ENCODE assay signal across 20 mouse cellular contexts in genomic region chr8:124681077-124681791, GRCm38 (mm10). TPM values are rescaled to one million over a fixed set of nuclear protein-coding genes. Genes with fewer than 3 reads are reported as not detected.
DNase-seq lines count a peak whose midpoint lies in the region; ATAC-seq and TF ChIP-seq lines count a peak whose summit lies in the region.
"Had no signal": no experiment of that assay in that cellular context is flagged by ENCODE, and none has a peak within 500 bp of the region (broad histone marks: within the 10 kb centered on the region; RNA-seq: fewer than 3 reads in every experiment).

No protein-coding gene starts in this region.

- no peak for ATAC-seq in hindbrain, postnatal 0 days
- no peak for ATAC-seq in hindbrain, embryonic 13.5 days (ENCODE audit: low FRiP score)
- peak; percentile 48 for ATAC-seq in activated CD4-positive, CD25-positive, alpha-beta regulatory T cell, adult 4 months
- no peak for ATAC-seq in lung, embryonic 14.5 days (ENCODE audit: insufficient read depth)
- ATAC-seq in hindbrain, embryonic 14.5 days (ENCODE audit: low FRiP score), result no peak
- ATAC-seq: forebrain, embryonic 13.5 days; liver, embryonic 12.5 days had no signal

- DNase-seq in hindbrain, postnatal 0 days (ENCODE audit: low spot score), result no peak
- peak; percentile 27 for DNase-seq in lung, embryonic 14.5 days
- peak; percentile 82 for DNase-seq in lung, postnatal 25 days (ENCODE audit: low spot score)
- DNase-seq in gastrocnemius, adult 18-20 months (ENCODE audit: low spot score), result no peak
- DNase-seq in embryo, embryonic 9.5 days (ENCODE audit: extremely low spot score), result no peak
- no peak for DNase-seq in hindbrain, embryonic 14.5 days (ENCODE audit: low spot score)
- DNase-seq: adrenal gland, postnatal 14 days; cerebellum, adult 9-11 months; kidney, adult 18-20 months; layer of hippocampus, adult 9-11 months; right cerebral cortex, adult 18-20 months; thymus, postnatal 14 days had no signal

- H3K9ac ChIP-seq in hindbrain, postnatal 0 days (replicated peaks; ENCODE audit: low read length), result peak overlapping the region; percentile 31; the same call in 1 of the 2 replicates
- no peak overlapping the region for H3K9ac ChIP-seq in hindbrain, embryonic 13.5 days
- no peak overlapping the region for H3K9ac ChIP-seq in lung, embryonic 14.5 days
- no peak overlapping the region for H3K9ac ChIP-seq in hindbrain, embryonic 14.5 days
- H3K9ac ChIP-seq: embryonic facial prominence, embryonic 13.5 days; forebrain, embryonic 13.5 days; limb, embryonic 13.5 days; liver, embryonic 12.5 days; neural tube, embryonic 15.5 days had no signal

- H3K36me3 ChIP-seq in hindbrain, postnatal 0 days (ENCODE audit: insufficient read depth, low read length), result peaks cover 40% of the 10 kb centered on the region; the same call in 1 of the 2 replicates
- H3K36me3 ChIP-seq in hindbrain, embryonic 13.5 days, result peaks cover 90% of the 10 kb centered on the region
- H3K36me3 ChIP-seq in lung, embryonic 14.5 days (ENCODE audit: insufficient read depth), result peaks cover 62% of the 10 kb centered on the region
- peaks cover 86% of the 10 kb centered on the region for H3K36me3 ChIP-seq in hindbrain, embryonic 14.5 days (replicated peaks; ENCODE audit: control insufficient read depth, insufficient read depth)

- no peaks in the 10 kb centered on the region for H3K27me3 ChIP-seq in hindbrain, postnatal 0 days (ENCODE audit: insufficient read depth, low read length)
- H3K27me3 ChIP-seq in hindbrain, embryonic 13.5 days, result no peaks in the 10 kb centered on the region
- H3K27me3 ChIP-seq in lung, embryonic 14.5 days (ENCODE audit: insufficient read depth, low read length), result no peaks in the 10 kb centered on the region
- H3K27me3 ChIP-seq in hindbrain, embryonic 14.5 days (ENCODE audit: control insufficient read depth, insufficient read depth, low read length), result no peaks in the 10 kb centered on the region
- H3K27me3 ChIP-seq: embryonic facial prominence, embryonic 13.5 days; forebrain, embryonic 13.5 days; limb, embryonic 13.5 days; liver, embryonic 12.5 days; neural tube, embryonic 15.5 days had no signal

- H3K4me1 ChIP-seq in hindbrain, postnatal 0 days (ENCODE audit: insufficient read depth, low read length), result 0 out of 2 replicates have a peak, but pooled peaks cover 8% of the 10 kb centered on the region
- 0 out of 2 replicates have a peak, but pooled peaks cover 3% of the 10 kb centered on the region for H3K4me1 ChIP-seq in hindbrain, embryonic 13.5 days (replicated peaks)
- no peaks in the 10 kb centered on the region for H3K4me1 ChIP-seq in lung, embryonic 14.5 days (ENCODE audit: insufficient read depth)
- no peaks in the 10 kb centered on the region for H3K4me1 ChIP-seq in hindbrain, embryonic 14.5 days (replicated peaks; ENCODE audit: control insufficient read depth, insufficient read depth, low read length)
- H3K4me1 ChIP-seq: embryonic facial prominence, embryonic 13.5 days; liver, embryonic 12.5 days had no signal

- 76% methylated on average over 10 of the region's 10 CpGs for WGBS in hindbrain, postnatal 0 days
- WGBS in hindbrain, embryonic 13.5 days, result 82% methylated on average over 10 of the region's 10 CpGs
- WGBS in lung, embryonic 14.5 days, result 63% methylated on average over 10 of the region's 10 CpGs
- WGBS in hindbrain, embryonic 14.5 days, result 79% methylated on average over 10 of the region's 10 CpGs

- no peak for TF ChIP-seq CTCF in hindbrain, postnatal 0 days (IDR thresholded peaks at IDR 0.05; ENCODE audit: low read depth)
- TF ChIP-seq CTCF in lung, embryonic 14.5 days (IDR thresholded peaks at IDR 0.05; ENCODE audit: low read depth), result no peak

- no peaks in the 10 kb centered on the region for H3K9me3 ChIP-seq in hindbrain, postnatal 0 days (ENCODE audit: low read length)
- no peaks in the 10 kb centered on the region for H3K9me3 ChIP-seq in hindbrain, embryonic 13.5 days
- no peaks in the 10 kb centered on the region for H3K9me3 ChIP-seq in lung, embryonic 14.5 days (ENCODE audit: low read depth, low read length)
- no peaks in the 10 kb centered on the region for H3K9me3 ChIP-seq in hindbrain, embryonic 14.5 days (ENCODE audit: control insufficient read depth, low read length)
- H3K9me3 ChIP-seq: embryonic facial prominence, embryonic 13.5 days; forebrain, embryonic 13.5 days; limb, embryonic 13.5 days; liver, embryonic 12.5 days; neural tube, embryonic 15.5 days had no signal

- H3K4me3 ChIP-seq in hindbrain, postnatal 0 days (ENCODE audit: low read length), result no peak overlapping the region
- no peak overlapping the region for H3K4me3 ChIP-seq in hindbrain, embryonic 13.5 days
- H3K4me3 ChIP-seq in lung, embryonic 14.5 days (ENCODE audit: low read depth, low read length), result no peak overlapping the region
- H3K4me3 ChIP-seq in hindbrain, embryonic 14.5 days (replicated peaks; ENCODE audit: low read length), result no peak overlapping the region
- H3K4me3 ChIP-seq: embryonic facial prominence, embryonic 13.5 days; forebrain, embryonic 13.5 days; limb, embryonic 13.5 days; liver, embryonic 12.5 days; neural tube, embryonic 15.5 days had no signal

- no peak overlapping the region for H3K4me2 ChIP-seq in hindbrain, postnatal 0 days (ENCODE audit: low read depth, low read length)
- H3K4me2 ChIP-seq in hindbrain, embryonic 13.5 days, result no peak overlapping the region
- no peak overlapping the region for H3K4me2 ChIP-seq in lung, embryonic 14.5 days
- H3K4me2 ChIP-seq in hindbrain, embryonic 14.5 days (replicated peaks), result no peak overlapping the region
- H3K4me2 ChIP-seq: embryonic facial prominence, embryonic 13.5 days; forebrain, embryonic 13.5 days; limb, embryonic 13.5 days; liver, embryonic 12.5 days; neural tube, embryonic 15.5 days had no signal

- no peak overlapping the region for H3K27ac ChIP-seq in hindbrain, postnatal 0 days
- no peak overlapping the region for H3K27ac ChIP-seq in hindbrain, embryonic 13.5 days
- no peak overlapping the region for H3K27ac ChIP-seq in lung, embryonic 14.5 days (ENCODE audit: low read depth)
- no peak overlapping the region for H3K27ac ChIP-seq in hindbrain, embryonic 14.5 days
- H3K27ac ChIP-seq: embryonic facial prominence, embryonic 13.5 days; forebrain, embryonic 13.5 days; kidney, postnatal 0 days; limb, embryonic 13.5 days; liver, embryonic 12.5 days; neural tube, embryonic 15.5 days had no signal

RNA-seq across cellular contexts. Expression of gene 2310022B05Rik, which starts 18.1 kb away (rescaled TPM):
- total RNA-seq in hindbrain, postnatal 0 days (2014; rRNA removed), result 100 and 106 TPM in 2 replicates
- polyA plus RNA-seq in hindbrain, postnatal 0 days (2015; fragmentation: Nextera tagmentation; extraction: Ambion mirVana), result 27.0 and 30.2 TPM in 2 replicates
- polyA plus RNA-seq in hindbrain, embryonic 13.5 days (2015; fragmentation: Nextera tagmentation; extraction: Ambion mirVana), result 18.4 and 19.1 TPM in 2 replicates
- polyA plus RNA-seq in activated CD4-positive, CD25-positive, alpha-beta regulatory T cell, adult 4 months (2017; shearing (Covaris generic)), result 1 to 10 TPM in 1 of 2 experiments, under 1 TPM in 1; 0.82 to 1.3 TPM
- polyA plus RNA-seq in lung, embryonic 14.5 days (2014; fragmentation: Nextera tagmentation; extraction: Ambion mirVana), result 45.6 and 46.0 TPM in 2 replicates
- 10 to 100 TPM; 10.0 to 15.7 TPM for total RNA-seq in gastrocnemius, adult 18-20 months (2021)
- 26.6 and 27.3 TPM in 2 replicates for polyA plus RNA-seq in hindbrain, embryonic 14.5 days (2014; fragmentation: Nextera tagmentation; extraction: Ambion mirVana)

RNA-seq across cellular contexts. Expression of gene Ttc13, which starts 40.5 kb away (rescaled TPM):
- 63.1 and 64.2 TPM in 2 replicates for total RNA-seq in hindbrain, postnatal 0 days (2014; rRNA removed)
- polyA plus RNA-seq in hindbrain, postnatal 0 days (2015; fragmentation: Nextera tagmentation; extraction: Ambion mirVana), result 57.5 and 58.6 TPM in 2 replicates
- polyA plus RNA-seq in hindbrain, embryonic 13.5 days (2015; fragmentation: Nextera tagmentation; extraction: Ambion mirVana), result 58.6 and 61.6 TPM in 2 replicates
- polyA plus RNA-seq in activated CD4-positive, CD25-positive, alpha-beta regulatory T cell, adult 4 months (2017; shearing (Covaris generic)), result 10 to 100 TPM; 31.1 to 42.0 TPM
- 52.5 and 54.7 TPM in 2 replicates for polyA plus RNA-seq in lung, embryonic 14.5 days (2014; fragmentation: Nextera tagmentation; extraction: Ambion mirVana)
- 10 to 100 TPM; 17.1 to 20.6 TPM for total RNA-seq in gastrocnemius, adult 18-20 months (2021)
- 71.1 and 74.3 TPM in 2 replicates for polyA plus RNA-seq in hindbrain, embryonic 14.5 days (2014; fragmentation: Nextera tagmentation; extraction: Ambion mirVana)

RNA-seq across cellular contexts. Expression of gene Arv1, which starts 40.7 kb away (rescaled TPM):
- 11.1 and 17.5 TPM in 2 replicates for total RNA-seq in hindbrain, postnatal 0 days (2014; rRNA removed)
- 31.5 and 33.5 TPM in 2 replicates for polyA plus RNA-seq in hindbrain, postnatal 0 days (2015; fragmentation: Nextera tagmentation; extraction: Ambion mirVana)
- 32.8 and 33.3 TPM in 2 replicates for polyA plus RNA-seq in hindbrain, embryonic 13.5 days (2015; fragmentation: Nextera tagmentation; extraction: Ambion mirVana)
- 10 to 100 TPM; 19.8 to 21.9 TPM for polyA plus RNA-seq in activated CD4-positive, CD25-positive, alpha-beta regulatory T cell, adult 4 months (2017; shearing (Covaris generic))
- 26.4 and 27.2 TPM in 2 replicates for polyA plus RNA-seq in lung, embryonic 14.5 days (2014; fragmentation: Nextera tagmentation; extraction: Ambion mirVana)
- total RNA-seq in gastrocnemius, adult 18-20 months (2021), result 1 to 10 TPM; 2.6 to 3.1 TPM
- 32.0 and 32.7 TPM in 2 replicates for polyA plus RNA-seq in hindbrain, embryonic 14.5 days (2014; fragmentation: Nextera tagmentation; extraction: Ambion mirVana)

Comparison
In these comparisons a context has a peak if more than half of its experiments do, and no peak if none do; other contexts are left out.
1. DNase-seq: peak in lung, embryonic 14.5 days (single experiment) and lung, postnatal 25 days (single experiment); none in hindbrain, postnatal 0 days (single experiment), gastrocnemius, adult 18-20 months (single experiment), embryo, embryonic 9.5 days (single experiment) and hindbrain, embryonic 14.5 days (single experiment).